In genomic region chr4:141809850-141810464, GRCm38 (mm10) we compare ENCODE assay signal across 1 mouse cellular context.
TF ChIP-seq lines count a peak whose summit lies in the region.

No protein-coding gene starts in this region.

TF ChIP-seq in CH12.LX, 34 proteins besides CTCF, POLR2A, EP300 and RAD21 (continued from another document):
- TF ChIP-seq E2F4 (IDR thresholded peaks at IDR 0.05; ENCODE audit: insufficient replicate concordance, low read depth, low read length): no peak
- no peak for TF ChIP-seq ETS1 (conservative IDR thresholded peaks at IDR 0.05; ENCODE audit: low read depth, low read length)
- TF ChIP-seq TCF12 (IDR thresholded peaks at IDR 0.05; ENCODE audit: low read depth, low read length): no peak
- no peak for TF ChIP-seq SIN3A (IDR thresholded peaks at IDR 0.05; ENCODE audit: low read length)
- no peak for TF ChIP-seq MYC (IDR thresholded peaks at IDR 0.05; ENCODE audit: low read depth, low read length)
- TF ChIP-seq MAZ (IDR thresholded peaks at IDR 0.05; ENCODE audit: low read depth, low read length): no peak
- no peak for TF ChIP-seq MEF2A (IDR thresholded peaks at IDR 0.05; ENCODE audit: borderline replicate concordance, low read depth, low read length)
